Mouse (Mus musculus): ENCODE measurements around the gene C1qbp.

GRCm38 (mm10) chr11:70954711-70955110 is 28.1 kb downstream of the C1qbp start:
- TF ChIP-seq CTCF (IDR thresholded peaks at IDR 0.05; ENCODE audit: extremely low read depth, insufficient read length, insufficient replicate concordance, low read depth, low read length), result no peak
- no peak for TF ChIP-seq POLR2A (IDR thresholded peaks at IDR 0.05; ENCODE audit: low read depth, low read length)

All from small intestine, adult 2 months (tissue).